Mouse (Mus musculus) lung, adult 2 months (tissue): ENCODE measurements at regions not wholly inside any gene's neighbourhood (a gene's known extent, or its start where the extent isn't known, plus 50 kb on each side); places are given as distances from the start of the nearest gene placed in this dataset.

Source experiments
- CTCF ChIP-seq: fragments of 200-500 bp; IDR thresholded peaks from 2 replicates; pipeline ENCODE4 v1.5.1; 2011; ENCODE audit warnings: mild to moderate bottlenecking, low read length, control low read depth; ENCODE audit not compliant: insufficient read depth
- POLR2A ChIP-seq: fragments of 200-500 bp; IDR thresholded peaks from 2 replicates; pipeline ENCODE4 v1.6.1; 2011; ENCODE audit warnings: low read depth, mild to moderate bottlenecking, control low read depth, low read length, borderline replicate concordance; ENCODE audit errors: extremely low read depth

DNA sequence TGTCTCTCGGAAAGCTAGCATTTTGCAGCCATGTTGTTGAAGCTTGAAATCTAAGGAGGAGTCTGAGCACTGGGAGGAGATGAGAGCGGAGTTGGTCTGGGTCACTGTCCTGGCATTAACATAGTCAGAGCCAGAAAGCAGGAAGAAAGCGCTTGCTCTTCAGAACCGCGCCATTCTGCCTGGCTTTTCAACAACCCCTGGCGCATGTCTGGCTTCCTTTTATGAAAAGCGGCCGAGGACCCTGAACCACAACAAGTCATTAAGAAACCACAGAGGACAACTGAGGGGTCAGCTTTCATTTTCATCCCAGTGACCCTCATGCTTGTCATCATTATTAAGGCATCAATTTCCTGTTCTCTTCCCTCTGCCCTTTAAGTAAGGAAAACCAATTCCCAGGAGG lies 64.7 kb upstream of the Srd5a3 start:
- TF ChIP-seq POLR2A (no peak), CTCF (no peak)
